Mouse (Mus musculus): ENCODE results near the gene Dvl1. TPM values are rescaled to one million over a fixed set of nuclear protein-coding genes. Genes with fewer than 3 reads are reported as not detected.

Dvl1 gene
- polyA plus RNA-seq, 1 experiment: not detected

DNA sequence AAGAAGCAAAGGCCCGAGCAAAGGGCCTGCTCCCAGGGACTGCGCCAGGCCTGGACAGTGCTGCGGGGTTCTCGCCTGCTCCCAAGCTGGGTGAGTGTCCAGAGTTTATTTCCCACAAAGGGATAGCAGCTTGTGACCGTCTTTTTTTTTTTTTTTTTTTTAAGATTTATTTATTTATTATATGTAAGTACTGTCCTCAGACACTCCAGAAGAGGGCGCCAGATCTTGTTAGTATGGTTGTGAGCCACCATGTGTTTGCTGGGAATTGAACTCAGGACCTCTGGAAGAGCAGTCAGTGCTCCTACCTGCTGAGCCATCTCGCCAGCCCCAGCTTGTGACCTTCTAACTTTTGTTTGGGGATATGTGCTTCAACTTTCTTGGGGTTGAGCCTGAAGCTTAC is 26.2 kb upstream of the Dvl1 start:
- TF ChIP-seq POLR2A (IDR thresholded peaks at IDR 0.05; ENCODE audit: insufficient read depth, low read depth, low read length): no peak
- no peak for TF ChIP-seq CTCF (IDR thresholded peaks at IDR 0.05; ENCODE audit: insufficient read depth, low read depth, low read length)
- H3K4me1 ChIP-seq (ENCODE audit: control insufficient read depth, insufficient read depth, low read length): 0 out of 2 replicates have a peak, but pooled peaks cover 3% of the 10 kb centered on the region
- 73% methylated on average over 7 of the region's 7 CpGs for WGBS
- no peak overlapping the region for H3K4me3 ChIP-seq (ENCODE audit: insufficient read depth, low read depth, low read length)
- H3K27ac ChIP-seq (ENCODE audit: insufficient read depth, low read depth, low read length): no peak overlapping the region

- H3K27ac ChIP-seq (ENCODE audit: insufficient read depth, low read depth, low read length): no peak overlapping the region
- TF ChIP-seq CTCF (IDR thresholded peaks at IDR 0.05; ENCODE audit: insufficient read depth, low read depth, low read length) (no peak), POLR2A (IDR thresholded peaks at IDR 0.05; ENCODE audit: insufficient read depth, low read depth, low read length) (no peak)
- H3K4me1 ChIP-seq (ENCODE audit: control insufficient read depth, insufficient read depth, low read length): 0 out of 2 replicates have a peak, but pooled peaks cover 3% of the 10 kb centered on the region
- H3K4me3 ChIP-seq (ENCODE audit: insufficient read depth, low read depth, low read length): no peak overlapping the region
- 94% methylated on average over 16 of the region's 16 CpGs for WGBS
Observed at GRCm38 (mm10) chr4:155823443-155823842, 23.8 kb upstream of the Dvl1 start.

- H3K4me1 ChIP-seq (ENCODE audit: control insufficient read depth, insufficient read depth, low read length): peaks cover 15% of the 10 kb centered on the region
- WGBS: 89% methylated on average over 4 of the region's 4 CpGs
- H3K4me3 ChIP-seq (ENCODE audit: insufficient read depth, low read depth, low read length): no peak overlapping the region
- TF ChIP-seq POLR2A (IDR thresholded peaks at IDR 0.05; ENCODE audit: insufficient read depth, low read depth, low read length) (no peak), CTCF (IDR thresholded peaks at IDR 0.05; ENCODE audit: insufficient read depth, low read depth, low read length) (no peak)
- H3K27ac ChIP-seq (ENCODE audit: insufficient read depth, low read depth, low read length): no peak overlapping the region
Observed at GRCm38 (mm10) chr4:155829866-155830265, 17.3 kb upstream of the Dvl1 start.

DNA sequence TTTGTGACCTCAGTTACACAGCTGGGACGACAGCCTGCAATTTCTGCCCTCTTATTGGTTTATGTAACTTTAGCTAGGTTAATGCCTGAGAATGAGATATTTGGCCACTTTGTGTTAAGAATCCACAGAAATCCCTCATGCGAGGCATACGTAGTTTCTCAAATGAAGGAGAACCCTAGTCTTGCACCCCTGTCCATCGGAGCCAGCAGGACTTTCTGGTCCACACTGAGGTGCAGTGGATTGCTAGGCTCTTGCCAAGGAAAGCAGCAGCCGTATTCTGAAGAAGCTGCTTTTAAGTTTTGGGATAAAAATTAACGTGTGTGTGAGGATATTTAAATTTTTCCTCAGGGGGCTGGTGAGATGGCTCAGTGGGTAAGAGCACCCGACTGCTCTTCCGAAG is 16.6 kb upstream of the Dvl1 start:
- peaks cover 15% of the 10 kb centered on the region for H3K4me1 ChIP-seq (ENCODE audit: control insufficient read depth, insufficient read depth, low read length)
- TF ChIP-seq CTCF (IDR thresholded peaks at IDR 0.05; ENCODE audit: insufficient read depth, low read depth, low read length) (no peak), POLR2A (IDR thresholded peaks at IDR 0.05; ENCODE audit: insufficient read depth, low read depth, low read length) (no peak)
- 52% methylated on average over 8 of the region's 8 CpGs for WGBS
- no peak overlapping the region for H3K27ac ChIP-seq (ENCODE audit: insufficient read depth, low read depth, low read length)
- H3K4me3 ChIP-seq (ENCODE audit: insufficient read depth, low read depth, low read length): no peak overlapping the region; the same call in 1 of the 2 replicates

- Histone ChIP-seq H3K4me1 (ENCODE audit: control insufficient read depth, insufficient read depth, low read length) (peaks cover 15% of the 10 kb centered on the region), H3K4me3 (ENCODE audit: insufficient read depth, low read depth, low read length) (peak within 1 kb of the TSS; percentile 70), H3K27ac (ENCODE audit: insufficient read depth, low read depth, low read length) (peak within 1 kb of the TSS; percentile 65; the same call in 1 of the 2 replicates)
- TF ChIP-seq POLR2A (IDR thresholded peaks at IDR 0.05; ENCODE audit: insufficient read depth, low read depth, low read length) (peak; percentile 12), CTCF (IDR thresholded peaks at IDR 0.05; ENCODE audit: insufficient read depth, low read depth, low read length) (peak; percentile 41; the same call in 1 of the 2 replicates)
- under 1% methylated on average over 49 of the region's 49 CpGs for WGBS
Observed at GRCm38 (mm10) chr4:155831205-155831766, 15.9 kb upstream of the Dvl1 start, which contains the start of gene Aurkaip1. TSS of gene Aurkaip1 (plus strand) at chr4:155831272.

DNA sequence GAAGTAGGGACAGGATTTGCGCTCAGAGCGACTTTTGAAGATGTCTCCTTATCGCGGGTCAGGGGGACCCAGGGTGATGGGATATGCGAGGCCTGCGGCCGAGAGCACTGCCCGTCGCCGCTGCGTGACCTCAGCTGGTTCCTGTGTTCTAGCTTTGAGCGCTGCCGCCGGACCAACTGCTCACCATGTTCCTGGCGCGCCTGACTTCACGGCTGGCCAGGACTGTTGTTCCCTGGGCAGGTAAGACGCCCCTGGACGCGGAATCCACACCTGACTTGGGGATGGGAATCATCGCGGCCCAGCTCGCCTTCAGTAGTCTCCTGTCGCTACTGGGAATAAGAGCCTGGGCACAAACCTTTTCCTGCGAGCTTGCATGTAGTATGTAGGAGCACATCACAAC is 15.4 kb upstream of the Dvl1 start:
- peak overlapping the region; percentile 65; the same call in 1 of the 2 replicates for H3K27ac ChIP-seq (ENCODE audit: insufficient read depth, low read depth, low read length)
- WGBS: 1% methylated on average over 25 of the region's 25 CpGs
- TF ChIP-seq POLR2A (IDR thresholded peaks at IDR 0.05; ENCODE audit: insufficient read depth, low read depth, low read length): no peak
- TF ChIP-seq CTCF (IDR thresholded peaks at IDR 0.05; ENCODE audit: insufficient read depth, low read depth, low read length): no peak
- H3K4me1 ChIP-seq (ENCODE audit: control insufficient read depth, insufficient read depth, low read length): peaks cover 15% of the 10 kb centered on the region
- peak overlapping the region; percentile 70 for H3K4me3 ChIP-seq (ENCODE audit: insufficient read depth, low read depth, low read length)

DNA sequence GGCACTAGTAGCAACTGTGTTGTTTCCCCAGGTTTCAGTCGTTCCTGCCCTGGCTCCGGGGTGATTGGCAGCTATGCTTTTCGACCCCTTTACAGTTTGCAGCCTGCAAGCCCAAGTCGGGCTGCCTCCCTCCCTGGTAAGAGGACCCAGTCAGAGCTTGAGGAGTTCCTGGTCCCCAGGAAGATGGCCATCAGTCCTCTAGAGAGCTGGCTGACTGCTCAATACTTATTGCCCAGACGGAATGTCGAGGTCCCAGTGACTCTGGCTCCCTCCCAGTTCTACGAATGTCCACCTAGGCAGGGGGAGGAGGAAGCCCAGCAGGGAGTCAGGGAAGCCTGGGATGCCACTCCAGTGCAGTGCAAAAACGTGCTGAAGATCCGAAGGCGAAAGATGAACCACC is 14.9 kb upstream of the Dvl1 start:
- no peak overlapping the region for H3K27ac ChIP-seq (ENCODE audit: insufficient read depth, low read depth, low read length)
- peaks cover 15% of the 10 kb centered on the region for H3K4me1 ChIP-seq (ENCODE audit: control insufficient read depth, insufficient read depth, low read length)
- WGBS: 49% methylated on average over 10 of the region's 10 CpGs
- TF ChIP-seq CTCF (IDR thresholded peaks at IDR 0.05; ENCODE audit: insufficient read depth, low read depth, low read length) (no peak), POLR2A (IDR thresholded peaks at IDR 0.05; ENCODE audit: insufficient read depth, low read depth, low read length) (no peak)
- H3K4me3 ChIP-seq (ENCODE audit: insufficient read depth, low read depth, low read length): peak overlapping the region; percentile 70

- Histone ChIP-seq H3K27ac (ENCODE audit: insufficient read depth, low read depth, low read length) (no peak overlapping the region), H3K4me3 (ENCODE audit: insufficient read depth, low read depth, low read length) (no peak overlapping the region), H3K4me1 (ENCODE audit: control insufficient read depth, insufficient read depth, low read length) (peaks cover 20% of the 10 kb centered on the region)
- no peak for TF ChIP-seq CTCF (IDR thresholded peaks at IDR 0.05; ENCODE audit: insufficient read depth, low read depth, low read length)
- TF ChIP-seq POLR2A (IDR thresholded peaks at IDR 0.05; ENCODE audit: insufficient read depth, low read depth, low read length): no peak
- WGBS: 78% methylated on average over 4 of the region's 4 CpGs
Observed at GRCm38 (mm10) chr4:155833234-155833633, 14.0 kb upstream of the Dvl1 start.

DNA sequence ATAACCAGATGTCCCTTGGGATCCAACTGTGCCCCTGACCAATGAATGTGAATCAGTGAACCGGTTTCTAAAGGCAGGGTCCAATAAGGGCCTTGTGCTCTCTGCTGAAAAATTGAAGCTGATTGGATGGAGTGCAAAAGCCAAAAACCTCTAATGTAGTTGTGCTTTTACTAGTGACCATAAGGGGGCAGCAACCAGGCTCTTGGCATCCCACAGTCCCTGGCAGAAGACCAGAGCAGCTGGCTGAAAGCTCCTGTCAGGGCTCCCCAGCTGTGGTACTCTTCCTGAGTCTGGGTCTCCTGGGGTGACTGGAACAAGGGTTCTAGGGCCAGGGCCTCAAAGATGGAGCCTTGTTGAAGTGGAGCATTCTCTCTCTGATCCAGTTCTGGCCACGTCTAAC is 13.4 kb upstream of the Dvl1 start:
- WGBS: 17% methylated on average over 2 of the region's 2 CpGs
- TF ChIP-seq CTCF (IDR thresholded peaks at IDR 0.05; ENCODE audit: insufficient read depth, low read depth, low read length): 0 out of 2 replicates have a peak, but pooled peaks have one; percentile 8
- no peak for TF ChIP-seq POLR2A (IDR thresholded peaks at IDR 0.05; ENCODE audit: insufficient read depth, low read depth, low read length)
- peak overlapping the region; percentile 29 for H3K27ac ChIP-seq (ENCODE audit: insufficient read depth, low read depth, low read length)
- H3K4me1 ChIP-seq (ENCODE audit: control insufficient read depth, insufficient read depth, low read length): peaks cover 24% of the 10 kb centered on the region
- H3K4me3 ChIP-seq (ENCODE audit: insufficient read depth, low read depth, low read length): no peak overlapping the region
